Comparison of ENCODE assay signal across 8 mouse cellular contexts in genomic region chr5:9160831-9161455, GRCm38 (mm10). TPM values are rescaled to one million over a fixed set of nuclear protein-coding genes. Genes with fewer than 3 reads are reported as not detected.
DNase-seq lines count a peak whose midpoint lies in the region; ATAC-seq and TF ChIP-seq lines count a peak whose summit lies in the region.

No protein-coding gene starts in this region.

- peak overlapping the region; percentile 76 for H3K4me2 ChIP-seq in hindbrain, embryonic 12.5 days (replicated peaks)
- H3K4me2 ChIP-seq in stomach, embryonic 16.5 days (ENCODE audit: low read depth, low read length): peak overlapping the region; percentile 60

- peak; percentile 8 for DNase-seq in ovary, adult 18-20 months (ENCODE audit: low spot score)
- no peak for DNase-seq in ovary, postnatal 36 days (ENCODE audit: low spot score)
- DNase-seq in layer of hippocampus, postnatal 25 days (ENCODE audit: extremely low spot score in 1 of 2, low spot score in 1 of 2): peak; percentile 20

- peak overlapping the region; percentile 79 for H3K4me3 ChIP-seq in embryonic fibroblast, embryonic 13.5 days (ENCODE audit: insufficient read depth, low read length)
- H3K4me3 ChIP-seq in hindbrain, embryonic 12.5 days: peak overlapping the region; percentile 97
- H3K4me3 ChIP-seq in megakaryocyte, embryonic 14.5 days (replicated peaks): peak overlapping the region; percentile 95
- peak overlapping the region; percentile 95 for H3K4me3 ChIP-seq in stomach, embryonic 16.5 days (replicated peaks; ENCODE audit: low read length)

- ATAC-seq in activated CD4-positive, CD25-positive, alpha-beta regulatory T cell, adult 4 months: peak; percentile 36
- ATAC-seq in hindbrain, embryonic 12.5 days (ENCODE audit: low FRiP score): peak; percentile 82
- ATAC-seq in stomach, embryonic 16.5 days (ENCODE audit: insufficient read depth, low FRiP score): peak; percentile 64

- H3K27me3 ChIP-seq in hindbrain, embryonic 12.5 days: no peaks in the 10 kb centered on the region
- H3K27me3 ChIP-seq in megakaryocyte, embryonic 14.5 days (replicated peaks): no peaks in the 10 kb centered on the region
- no peaks in the 10 kb centered on the region for H3K27me3 ChIP-seq in stomach, embryonic 16.5 days (ENCODE audit: control insufficient read depth, insufficient read depth, low read length)

- no peaks in the 10 kb centered on the region for H3K9me3 ChIP-seq in hindbrain, embryonic 12.5 days (replicated peaks)
- H3K9me3 ChIP-seq in megakaryocyte, embryonic 14.5 days: no peaks in the 10 kb centered on the region
- no peaks in the 10 kb centered on the region for H3K9me3 ChIP-seq in stomach, embryonic 16.5 days (replicated peaks; ENCODE audit: control insufficient read depth, low read length)

- peak overlapping the region; percentile 87 for H3K27ac ChIP-seq in embryonic fibroblast, embryonic 13.5 days (ENCODE audit: insufficient read depth, low read length)
- peak overlapping the region; percentile 100 for H3K27ac ChIP-seq in hindbrain, embryonic 12.5 days
- peak overlapping the region; percentile 100 for H3K27ac ChIP-seq in stomach, embryonic 16.5 days (ENCODE audit: low read length)

- H3K36me3 ChIP-seq in hindbrain, embryonic 12.5 days: no peaks in the 10 kb centered on the region
- H3K36me3 ChIP-seq in megakaryocyte, embryonic 14.5 days (replicated peaks; ENCODE audit: low read length): peaks cover 18% of the 10 kb centered on the region
- H3K36me3 ChIP-seq in stomach, embryonic 16.5 days (ENCODE audit: control insufficient read depth, insufficient read depth, low read length): no peaks in the 10 kb centered on the region

- TF ChIP-seq POLR2A in embryonic fibroblast, embryonic 13.5 days (IDR thresholded peaks at IDR 0.05; ENCODE audit: low read depth, low read length): no peak

- no peaks in the 10 kb centered on the region for H3K4me1 ChIP-seq in embryonic fibroblast, embryonic 13.5 days (ENCODE audit: control insufficient read depth, insufficient read depth, low read length)
- H3K4me1 ChIP-seq in hindbrain, embryonic 12.5 days: peaks cover 17% of the 10 kb centered on the region
- H3K4me1 ChIP-seq in megakaryocyte, embryonic 14.5 days: peaks cover 23% of the 10 kb centered on the region
- peaks cover 7% of the 10 kb centered on the region; the same call in 1 of the 2 replicates for H3K4me1 ChIP-seq in stomach, embryonic 16.5 days (ENCODE audit: control insufficient read depth, insufficient read depth, low read length)

- H3K9ac ChIP-seq in hindbrain, embryonic 12.5 days: peak overlapping the region; percentile 97
- peak overlapping the region; percentile 99 for H3K9ac ChIP-seq in stomach, embryonic 16.5 days (ENCODE audit: low read length)

- TF ChIP-seq CTCF in embryonic fibroblast, embryonic 13.5 days (IDR thresholded peaks at IDR 0.05; ENCODE audit: borderline replicate concordance, insufficient read depth, low read length): no peak

- under 1% methylated on average over 33 of the region's 55 CpGs for WGBS in hindbrain, embryonic 12.5 days
- under 1% methylated on average over 51 of the region's 55 CpGs for WGBS in stomach, embryonic 16.5 days

RNA-seq across cellular contexts. Expression of gene Dmtf1, which starts 0.6 kb away (rescaled TPM):
- polyA plus RNA-seq in activated CD4-positive, CD25-positive, alpha-beta regulatory T cell, adult 4 months (2017; shearing (Covaris generic)): 10 to 100 TPM; 76.6 to 81.2 TPM
- 49.6 and 62.3 TPM in 2 replicates for polyA plus RNA-seq in embryonic fibroblast, embryonic 13.5 days (2011; ENCODE audit: insufficient read length, low read depth, missing spikeins)
- 71.0 and 79.5 TPM in 2 replicates for polyA plus RNA-seq in hindbrain, embryonic 12.5 days (2016; fragmentation: Nextera tagmentation; extraction: Ambion mirVana)
- total RNA-seq in layer of hippocampus, postnatal 25 days (2021): 10 to 100 TPM; 47.0 to 49.8 TPM
- polyA plus RNA-seq in megakaryocyte, embryonic 14.5 days (2012; ENCODE audit: insufficient read depth, low replicate concordance): 0.38 and 0.69 TPM in 2 replicates
- polyA plus RNA-seq in stomach, embryonic 16.5 days (2015; fragmentation: Nextera tagmentation; extraction: Ambion mirVana): 38.0 and 41.7 TPM in 2 replicates

Comparison
In these comparisons a context has a peak if more than half of its experiments do, and no peak if none do; other contexts are left out.
1. RNA of gene Dmtf1, which starts 0.6 kb away (polyA plus RNA-seq): 76.6 to 81.2 TPM in activated CD4-positive, CD25-positive, alpha-beta regulatory T cell, adult 4 months, 71.0 to 79.5 TPM in hindbrain, embryonic 12.5 days, 49.6 to 62.3 TPM in embryonic fibroblast, embryonic 13.5 days and 38.0 to 41.7 TPM in stomach, embryonic 16.5 days; 0.38 to 0.69 TPM in megakaryocyte, embryonic 14.5 days; every median in the first group is over 10 times any median in the second.
2. Peak in every context shown above with its lines, with median percentiles within 50 percentile points of each other: ATAC-seq, H3K27ac ChIP-seq and H3K4me3 ChIP-seq.